Mouse (Mus musculus) neural tube, embryonic 11.5 days (tissue): Measurements from ENCODE around the gene Gnb3. TPM values are rescaled to one million over a fixed set of nuclear protein-coding genes. Genes with fewer than 3 reads are reported as not detected.
"Not testable (repeated sequence)": the region's sequence is repeated elsewhere in the genome, so short reads cannot be mapped to it uniquely, and the experiment has no call there.

Source experiments
- ATAC-seq: fragments of 200-750 bp; cut with Nextera tagmentation; 2 replicates; pipeline ENCODE4 v1.8.0; 2017; ENCODE audit warnings: moderate number of reproducible peaks, mild to moderate bottlenecking, moderate TSS enrichment, moderate library complexity; ENCODE audit not compliant: insufficient read depth, low FRiP score, low TSS enrichment
- DNase-seq: peaks from one replicate; pipeline ENCODE4 v3.0.0-alpha.2; 2015; ENCODE audit warnings: low spot score
- H3K27ac ChIP-seq: fragments of 300-500 bp; sonication (generic); 2 replicates; pipeline ENCODE4 v1.5.1; 2014; ENCODE audit warnings: low read depth, mild to moderate bottlenecking, low read length
- H3K27me3 ChIP-seq: fragments of 300-500 bp; sonication (generic); 2 replicates; pipeline ENCODE4 v1.6.1; 2014; ENCODE audit warnings: mild to moderate bottlenecking, low read length, mixed read lengths; ENCODE audit not compliant: control insufficient read depth, insufficient read depth
- H3K36me3 ChIP-seq: fragments of 300-500 bp; sonication (generic); 2 replicates; pipeline ENCODE4 v1.6.1; 2014; ENCODE audit warnings: mild to moderate bottlenecking, low read length, moderate library complexity, mixed read lengths; ENCODE audit not compliant: control insufficient read depth, insufficient read depth
- H3K4me1 ChIP-seq: fragments of 300-500 bp; sonication (generic); 2 replicates; pipeline ENCODE4 v1.6.1; 2014; ENCODE audit warnings: low read length, mixed read lengths; ENCODE audit not compliant: control insufficient read depth, insufficient read depth
- H3K4me2 ChIP-seq: fragments of 300-500 bp; sonication (generic); 2 replicates; pipeline ENCODE4 v1.6.1; 2014; ENCODE audit warnings: low read depth, mild to moderate bottlenecking, moderate library complexity
- H3K4me3 ChIP-seq: fragments of 300-500 bp; sonication (generic); 2 replicates; pipeline ENCODE4 v1.5.1; 2014; ENCODE audit warnings: low read depth, low read length
- H3K9ac ChIP-seq: fragments of 300-500 bp; sonication (generic); 2 replicates; pipeline ENCODE4 v1.6.1; 2014; ENCODE audit warnings: mild to moderate bottlenecking, low read length
- H3K9me3 ChIP-seq: fragments of 300-500 bp; sonication (generic); 2 replicates; pipeline ENCODE4 v1.6.1; 2016; ENCODE audit warnings: low read length; ENCODE audit not compliant: control insufficient read depth
- WGBS: fragments of 180-500 bp; shearing (Covaris S2); extraction: QIAGEN DNeasy Blood & Tissue Kit; methylation state at CpG from one replicate; pipeline ENCODE4 v1.1.7; 2014; 5-methylcytosine and 5-hydroxymethylcytosine counted together
- polyA plus RNA-seq: library from polyadenylated mRNA; unstranded; fragments of >200 nt; fragmentation: Nextera tagmentation; extraction: Ambion mirVana; gene quantifications from 2 replicates; pipeline ENCODE4 v1.2.1, GENCODE M21; 2014

Gnb3 gene
- polyA plus RNA-seq, 1 experiment from 2014 or later, result 0.29 TPM

DNA sequence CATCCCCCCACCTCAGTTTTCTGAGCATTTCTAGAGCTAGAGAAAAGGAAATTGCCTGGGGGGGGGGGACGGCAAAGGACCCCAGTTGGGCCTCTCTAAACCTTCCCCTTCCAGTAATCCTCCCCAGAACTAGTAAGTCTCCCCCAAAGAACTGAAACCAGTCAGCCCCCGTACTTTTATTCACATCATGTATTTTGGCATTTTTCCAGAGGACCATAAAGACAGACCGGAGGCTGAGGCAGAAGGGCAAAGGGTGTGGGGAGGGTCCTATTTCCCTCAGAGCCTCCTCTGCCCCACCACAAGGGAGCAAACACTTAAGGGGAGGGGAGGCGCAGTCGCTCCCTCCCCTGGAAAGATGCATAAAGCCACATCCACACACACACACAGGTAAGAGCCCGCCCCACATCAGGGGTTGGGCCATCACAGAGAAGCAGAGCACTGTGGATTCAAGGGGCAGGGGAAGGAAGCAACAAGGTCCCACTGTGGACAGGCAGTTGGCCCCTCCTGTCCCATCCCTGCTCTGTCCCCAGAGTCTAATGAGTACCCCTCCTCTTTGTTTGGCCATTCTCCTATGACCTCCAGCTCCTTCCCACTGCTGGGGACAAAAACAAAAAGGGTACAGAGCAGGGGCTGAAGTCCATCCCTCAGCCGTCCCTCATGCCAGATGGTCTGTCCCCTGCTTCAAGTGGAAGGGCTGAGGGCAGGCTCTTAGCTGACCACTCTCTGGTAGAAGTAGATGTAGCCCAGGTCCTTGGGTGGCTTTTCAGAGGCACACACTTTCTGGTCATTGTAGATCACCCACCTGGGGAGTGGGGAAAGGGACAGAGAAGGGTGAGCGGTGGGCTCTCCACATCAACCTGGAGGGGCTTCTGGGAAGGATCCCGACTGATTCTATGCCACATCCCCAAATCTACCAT lies 25.0 kb downstream of the Gnb3 start:
- ATAC-seq (no peak), DNase-seq (no peak)
- H3K36me3 ChIP-seq, result peaks cover 27% of the 10 kb centered on the region
- no peaks in the 10 kb centered on the region for H3K27me3 ChIP-seq
- 76% methylated on average over 9 of the region's 9 CpGs for WGBS
- no peaks in the 10 kb centered on the region for H3K9me3 ChIP-seq
- no peak overlapping the region for H3K4me2 ChIP-seq
- 0 out of 2 replicates have a peak overlapping the region, but pooled peaks have one; percentile 32 for H3K9ac ChIP-seq
- H3K27ac ChIP-seq, result no peak overlapping the region
- H3K4me1 ChIP-seq, result no peaks in the 10 kb centered on the region; the same call in none of the 2 replicates
- no peak overlapping the region for H3K4me3 ChIP-seq

DNA sequence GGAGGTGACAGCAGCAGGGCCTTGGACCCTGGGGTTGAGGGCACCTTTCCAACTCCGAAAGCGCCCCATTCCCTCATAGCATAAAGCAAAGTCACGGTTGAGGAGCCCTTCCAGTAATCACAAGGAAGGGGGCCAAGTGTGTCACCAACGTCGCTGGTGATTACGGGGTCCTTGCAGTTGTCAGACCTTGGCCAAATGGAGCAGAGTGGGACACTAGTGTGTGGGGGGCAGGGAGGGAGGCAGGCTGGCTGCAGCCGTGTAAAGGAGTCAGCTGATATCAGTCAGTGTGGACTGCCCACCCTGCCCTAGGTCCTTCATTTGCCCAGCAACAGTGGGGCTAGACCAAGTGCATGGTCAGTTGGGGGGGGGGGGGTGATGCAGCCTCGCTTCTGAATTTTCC lies 25.6 kb downstream of the Gnb3 start:
- Histone ChIP-seq H3K9ac (peak overlapping the region; percentile 75; the same call in 1 of the 2 replicates), H3K9me3 (no peaks in the 10 kb centered on the region), H3K36me3 (peaks cover 20% of the 10 kb centered on the region), H3K4me2 (peak overlapping the region; percentile 87), H3K27ac (no peak overlapping the region; the same call in 1 of the 2 replicates), H3K27me3 (no peaks in the 10 kb centered on the region), H3K4me3 (peak overlapping the region; percentile 67), H3K4me1 (peaks cover 3% of the 10 kb centered on the region)
- ATAC-seq (peak; percentile 32), DNase-seq (peak; percentile 19)
- 39% methylated on average over 8 of the region's 8 CpGs for WGBS

DNA sequence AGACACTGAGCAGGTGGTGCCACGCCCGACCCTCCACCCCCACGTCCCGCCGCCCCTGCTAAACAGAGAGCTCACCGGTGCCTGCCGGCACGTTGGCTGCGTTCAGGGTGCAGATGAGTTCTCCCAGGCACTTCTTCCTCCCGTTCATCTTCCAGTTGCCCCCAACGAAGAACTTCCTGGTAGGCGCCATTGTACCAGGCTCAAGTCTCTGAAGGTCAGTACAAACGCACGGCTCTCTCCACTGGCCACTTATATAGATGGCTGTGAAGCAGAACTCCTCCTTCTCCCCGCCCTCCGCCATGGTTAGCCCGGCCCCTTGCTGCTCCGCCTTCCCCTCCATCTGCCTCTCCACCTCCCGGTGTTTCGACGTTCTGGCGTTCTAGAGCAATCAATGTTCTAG lies 26.1 kb downstream of the Gnb3 start, which contains the start of gene Tpi1:
Gene Tpi1 (minus strand): TSS at position 364 of the 400 bp plus-strand sequence.
- ATAC-seq (peak; percentile 80), DNase-seq (peak; percentile 87)
- H3K27ac ChIP-seq, result peak within 1 kb of the TSS; percentile 72
- peak within 1 kb of the TSS; percentile 75 for H3K9ac ChIP-seq
- peaks cover 7% of the 10 kb centered on the region for H3K4me1 ChIP-seq
- H3K4me2 ChIP-seq, result peak within 1 kb of the TSS; percentile 87
- WGBS, result 0% methylated on average over 22 of the region's 22 CpGs
- peak within 1 kb of the TSS; percentile 67 for H3K4me3 ChIP-seq
- no peaks in the 10 kb centered on the region for H3K27me3 ChIP-seq
- H3K36me3 ChIP-seq, result peaks cover 17% of the 10 kb centered on the region
- H3K9me3 ChIP-seq, result no peaks in the 10 kb centered on the region

DNA sequence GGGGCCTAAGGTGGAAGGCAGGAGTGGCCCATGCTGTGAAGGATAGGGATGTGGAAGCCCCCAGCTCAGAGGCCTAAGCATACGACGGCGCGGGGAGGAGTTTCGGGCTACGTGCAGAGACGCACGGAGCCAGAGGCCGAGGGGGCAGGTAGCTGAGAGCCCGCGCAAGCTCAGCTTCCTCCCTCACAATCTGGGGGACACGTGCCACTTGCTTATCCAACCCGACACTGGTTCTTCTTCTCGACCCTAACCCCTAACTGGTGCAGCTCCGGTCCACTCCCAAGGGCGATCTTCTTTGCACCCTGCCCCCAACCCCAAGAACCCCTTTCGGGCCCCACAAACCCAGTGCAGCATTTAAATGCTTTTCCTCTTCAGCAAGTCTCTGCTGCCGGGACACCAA lies 26.6 kb downstream of the Gnb3 start:
- H3K4me2 ChIP-seq, result peak overlapping the region; percentile 87
- peaks cover 16% of the 10 kb centered on the region for H3K36me3 ChIP-seq
- H3K27ac ChIP-seq, result peak overlapping the region; percentile 72
- H3K9ac ChIP-seq, result peak overlapping the region; percentile 75
- under 1% methylated on average over 18 of the region's 18 CpGs for WGBS
- ATAC-seq (peak; percentile 56), DNase-seq (peak; percentile 81)
- no peaks in the 10 kb centered on the region for H3K27me3 ChIP-seq
- H3K4me3 ChIP-seq, result peak overlapping the region; percentile 67
- no peaks in the 10 kb centered on the region for H3K9me3 ChIP-seq
- H3K4me1 ChIP-seq, result peaks cover 7% of the 10 kb centered on the region

DNA sequence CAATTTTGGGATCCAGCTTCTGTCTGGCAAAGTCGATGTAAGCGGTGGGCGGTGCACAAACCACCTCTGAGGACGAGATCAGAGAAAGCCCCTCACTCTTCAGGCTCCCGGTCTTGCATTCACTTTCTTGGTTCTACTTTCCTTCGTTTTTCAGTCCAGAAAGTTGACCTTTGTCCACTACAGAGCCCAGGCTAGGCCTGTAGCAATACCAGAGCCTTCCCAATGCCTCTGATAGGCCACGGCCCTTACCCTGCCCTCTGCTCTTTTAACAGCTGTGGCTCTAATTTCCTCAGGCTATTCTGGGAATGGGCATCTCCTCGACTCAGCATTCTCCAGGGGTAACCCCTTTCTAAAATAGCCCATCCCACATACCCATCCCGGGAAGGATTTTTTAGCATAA lies 27.2 kb downstream of the Gnb3 start:
- ATAC-seq (no peak), DNase-seq (peak; percentile 14)
- H3K9ac ChIP-seq, result peak overlapping the region; percentile 75
- H3K9me3 ChIP-seq, result no peaks in the 10 kb centered on the region
- peaks cover 10% of the 10 kb centered on the region; the same call in 1 of the 2 replicates for H3K36me3 ChIP-seq
- H3K4me2 ChIP-seq, result peak overlapping the region; percentile 87
- H3K27me3 ChIP-seq, result no peaks in the 10 kb centered on the region
- WGBS, result 23% methylated on average over 9 of the region's 9 CpGs
- H3K4me3 ChIP-seq, result peak overlapping the region; percentile 67
- H3K27ac ChIP-seq, result peak overlapping the region; percentile 72
- peaks cover 7% of the 10 kb centered on the region for H3K4me1 ChIP-seq

DNA sequence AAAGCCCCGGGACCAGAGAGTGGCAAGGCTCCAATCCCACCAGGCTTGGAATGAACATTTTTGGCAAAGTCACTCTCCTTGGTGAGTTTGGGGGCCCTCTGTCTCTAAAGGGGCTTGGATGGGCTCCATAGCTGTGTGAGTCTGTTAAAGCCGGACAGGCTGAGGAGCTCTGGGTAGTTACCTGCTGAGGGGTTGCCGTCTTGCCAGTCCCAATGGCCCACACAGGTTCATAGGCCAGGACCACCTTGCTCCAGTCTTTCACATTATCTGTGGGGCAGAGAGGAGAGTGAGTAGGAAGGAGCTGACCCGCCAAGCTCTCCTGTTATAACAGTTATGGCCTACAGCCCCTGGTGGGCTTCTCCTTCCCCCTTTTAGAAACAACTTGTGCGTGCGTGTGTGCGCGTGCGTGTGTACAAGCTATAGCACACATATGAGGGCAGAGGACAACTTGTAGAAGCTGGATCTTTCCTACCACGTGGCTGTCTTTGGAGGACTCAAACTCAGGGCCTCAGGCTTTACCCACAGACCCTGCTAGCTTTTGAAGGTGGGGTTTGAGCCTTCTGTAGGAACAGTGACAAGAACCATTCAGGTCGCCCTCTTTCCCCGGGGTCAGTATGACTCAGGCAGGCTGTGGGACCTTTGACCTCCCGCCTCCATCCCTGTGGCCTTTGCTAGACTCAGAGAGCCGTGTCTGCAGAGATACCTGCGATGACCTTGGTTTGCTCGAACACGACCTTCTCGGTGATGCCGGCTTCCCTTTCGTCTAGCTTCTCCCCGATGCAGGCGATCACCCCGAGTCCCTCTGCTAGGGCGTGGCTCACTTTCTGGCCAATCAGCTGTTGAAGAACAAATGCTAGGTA lies 28.1 kb downstream of the Gnb3 start:
- 86% methylated on average over 24 of the region's 24 CpGs for WGBS
- Histone ChIP-seq H3K9me3 (no peaks in the 10 kb centered on the region), H3K36me3 (peaks cover 8% of the 10 kb centered on the region; the same call in 1 of the 2 replicates), H3K9ac (0 out of 2 replicates have a peak overlapping the region, but pooled peaks have one; percentile 75), H3K4me2 (peak overlapping the region; percentile 87), H3K27me3 (no peaks in the 10 kb centered on the region), H3K4me1 (peaks cover 7% of the 10 kb centered on the region), H3K4me3 (peak overlapping the region; percentile 67), H3K27ac (no peak overlapping the region)
- DNase-seq (no peak), ATAC-seq (no peak)

DNA sequence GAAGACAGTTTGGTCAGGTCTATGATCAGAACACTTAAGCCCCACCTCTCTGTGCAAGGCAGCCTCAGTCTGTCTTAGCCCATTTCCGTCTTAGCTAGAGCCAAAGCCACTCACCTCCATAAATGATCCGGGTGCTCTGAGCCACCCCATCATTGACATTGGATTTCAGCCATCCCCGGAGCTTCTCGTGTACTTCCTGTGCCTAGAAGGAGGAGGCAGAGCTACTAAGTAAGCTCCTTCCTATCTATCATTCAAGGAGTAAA lies 28.7 kb downstream of the Gnb3 start:
- Histone ChIP-seq H3K4me2 (no peak overlapping the region), H3K4me1 (peaks cover 7% of the 10 kb centered on the region), H3K9me3 (no peaks in the 10 kb centered on the region), H3K27ac (no peak overlapping the region), H3K4me3 (no peak overlapping the region), H3K9ac (no peak overlapping the region), H3K36me3 (peaks cover 7% of the 10 kb centered on the region; the same call in 1 of the 2 replicates), H3K27me3 (no peaks in the 10 kb centered on the region)
- ATAC-seq (no peak), DNase-seq (no peak)
- WGBS, result 92% methylated on average over 4 of the region's 4 CpGs

DNA sequence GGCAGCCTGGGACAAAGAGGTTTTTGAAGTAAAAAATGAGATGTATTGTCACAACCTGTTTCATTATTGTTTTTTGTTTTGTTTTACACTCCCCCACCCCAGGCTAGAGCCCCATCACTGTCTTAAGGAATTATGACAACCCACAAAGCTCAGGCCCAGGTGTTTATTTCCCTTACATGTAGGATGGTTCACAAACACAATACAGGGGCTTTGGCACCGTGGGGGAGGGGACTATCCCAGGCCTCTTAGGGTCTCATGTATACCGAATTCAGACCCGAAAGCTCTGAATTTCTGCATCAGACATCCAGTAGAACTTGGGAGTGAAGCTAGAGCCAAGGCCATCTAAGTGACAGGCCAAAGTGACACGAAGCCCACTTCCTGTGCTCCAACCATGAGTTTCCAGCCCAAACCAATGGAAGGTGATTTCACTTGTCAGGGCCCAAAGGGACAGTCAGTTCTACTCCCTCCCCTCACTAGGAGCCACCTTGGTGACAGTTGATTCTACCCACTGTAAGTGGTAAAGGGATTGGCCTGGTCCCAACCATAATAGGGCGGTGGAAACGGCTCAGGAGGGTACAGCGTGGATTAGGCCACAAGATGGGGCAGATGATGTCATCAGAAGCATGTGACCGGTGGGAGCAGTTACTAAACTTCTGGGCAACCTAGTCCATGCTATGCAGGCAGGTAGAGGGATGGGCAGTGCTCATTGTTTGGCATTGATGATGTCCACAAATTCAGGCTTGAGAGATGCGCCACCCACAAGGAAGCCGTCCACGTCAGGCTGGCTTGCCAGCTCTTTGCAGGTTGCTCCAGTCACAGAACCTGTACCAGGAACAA lies 29.3 kb downstream of the Gnb3 start:
- not testable (repeated sequence) for ATAC-seq, DNase-seq, H3K36me3 ChIP-seq, H3K27me3 ChIP-seq, H3K4me3 ChIP-seq, H3K27ac ChIP-seq, H3K4me2 ChIP-seq, H3K9ac ChIP-seq, H3K9me3 ChIP-seq
- WGBS, result 87% methylated on average over 11 of the region's 11 CpGs
- peaks cover 10% of the 10 kb centered on the region for H3K4me1 ChIP-seq
